In genomic region chr2:59351303-59352099, GRCm38 (mm10) we compare ENCODE assay signal across 15 mouse cellular contexts.
A peak's percentile ranks its signal among the peaks of the same experiment; 100 is the strongest.
DNase-seq lines count a peak whose midpoint lies in the region; ATAC-seq lines count a peak whose summit lies in the region.
"Had no signal": no experiment of that assay in that cellular context is flagged by ENCODE, and none has a peak within 500 bp of the region (broad histone marks: within the 10 kb centered on the region; RNA-seq: fewer than 3 reads in every experiment).

No protein-coding gene starts in this region.

- peaks cover 2% of the 10 kb centered on the region; the same call in 1 of the 2 replicates for H3K36me3 ChIP-seq in forebrain, embryonic 11.5 days (ENCODE audit: control insufficient read depth, insufficient read depth, low read length)
- peaks cover 87% of the 10 kb centered on the region for H3K36me3 ChIP-seq in forebrain, embryonic 10.5 days (replicated peaks)
- peaks cover 87% of the 10 kb centered on the region for H3K36me3 ChIP-seq in embryonic facial prominence, embryonic 10.5 days (replicated peaks)
- H3K36me3 ChIP-seq in hindbrain, embryonic 15.5 days = 0 out of 2 replicates have a peak, but pooled peaks cover 7% of the 10 kb centered on the region
- H3K36me3 ChIP-seq in neural tube, embryonic 13.5 days = peaks cover 38% of the 10 kb centered on the region

- intact Hi-C loops in gastrocnemius, postnatal 36 days (cut with DNase I) = no loop called here

- H3K27me3 ChIP-seq in forebrain, embryonic 11.5 days (ENCODE audit: control insufficient read depth, insufficient read depth, low read length) = no peaks in the 10 kb centered on the region
- H3K27me3 ChIP-seq in forebrain, embryonic 10.5 days (ENCODE audit: poor library complexity, severe bottlenecking) = no peaks in the 10 kb centered on the region
- no peaks in the 10 kb centered on the region for H3K27me3 ChIP-seq in embryonic facial prominence, embryonic 10.5 days (replicated peaks; ENCODE audit: low read depth, poor library complexity, severe bottlenecking)
- H3K27me3 ChIP-seq in hindbrain, embryonic 15.5 days = no peaks in the 10 kb centered on the region
- H3K27me3 ChIP-seq in neural tube, embryonic 13.5 days = no peaks in the 10 kb centered on the region
- H3K27me3 ChIP-seq: heart, embryonic 15.5 days had no signal

- WGBS in forebrain, embryonic 11.5 days = 76% methylated on average over 16 of the region's 16 CpGs
- 90% methylated on average over 16 of the region's 16 CpGs for WGBS in forebrain, embryonic 10.5 days
- WGBS in embryonic facial prominence, embryonic 10.5 days = 79% methylated on average over 16 of the region's 16 CpGs
- 49% methylated on average over 16 of the region's 16 CpGs for WGBS in hindbrain, embryonic 15.5 days
- WGBS in neural tube, embryonic 13.5 days = 58% methylated on average over 16 of the region's 16 CpGs

- no peak overlapping the region for H3K9ac ChIP-seq in forebrain, embryonic 11.5 days (ENCODE audit: low read length)
- H3K9ac ChIP-seq in hindbrain, embryonic 15.5 days = no peak overlapping the region
- peak overlapping the region; percentile 39; the same call in 1 of the 2 replicates for H3K9ac ChIP-seq in neural tube, embryonic 13.5 days
- H3K9ac ChIP-seq: heart, embryonic 15.5 days had no signal

- H3K4me3 ChIP-seq in forebrain, embryonic 11.5 days (ENCODE audit: low read depth, low read length) = no peak overlapping the region
- H3K4me3 ChIP-seq in forebrain, embryonic 10.5 days = no peak overlapping the region
- no peak overlapping the region for H3K4me3 ChIP-seq in embryonic facial prominence, embryonic 10.5 days
- H3K4me3 ChIP-seq in hindbrain, embryonic 15.5 days = no peak overlapping the region
- no peak overlapping the region for H3K4me3 ChIP-seq in neural tube, embryonic 13.5 days
- H3K4me3 ChIP-seq: erythroblast, embryonic 14.5 days; heart, embryonic 15.5 days had no signal

- H3K4me1 ChIP-seq in forebrain, embryonic 11.5 days (replicated peaks; ENCODE audit: control insufficient read depth, insufficient read depth, low read length) = no peaks in the 10 kb centered on the region
- peaks cover 4% of the 10 kb centered on the region; the same call in 1 of the 2 replicates for H3K4me1 ChIP-seq in forebrain, embryonic 10.5 days
- H3K4me1 ChIP-seq in embryonic facial prominence, embryonic 10.5 days = peaks cover 16% of the 10 kb centered on the region
- H3K4me1 ChIP-seq in hindbrain, embryonic 15.5 days (replicated peaks) = peaks cover 20% of the 10 kb centered on the region
- H3K4me1 ChIP-seq in neural tube, embryonic 13.5 days (replicated peaks) = peaks cover 23% of the 10 kb centered on the region

- DNase-seq in forebrain, embryonic 11.5 days (ENCODE audit: low spot score) = no peak
- no peak for DNase-seq in forebrain, embryonic 10.5 days (ENCODE audit: extremely low spot score, low spot score)
- DNase-seq in embryonic facial prominence, embryonic 10.5 days (ENCODE audit: low spot score) = no peak
- DNase-seq in gastrocnemius, postnatal 36 days = no peak
- DNase-seq in retina, embryonic 14.5 days (ENCODE audit: low spot score) = no peak
- DNase-seq: adrenal gland, adult 8-10 months; cerebellum, adult 2 months; gastrocnemius, postnatal 14 days; kidney, adult 8-10 months had no signal

- no peak overlapping the region; the same call in 1 of the 2 replicates for H3K27ac ChIP-seq in forebrain, embryonic 11.5 days (ENCODE audit: low read depth, low read length)
- H3K27ac ChIP-seq in forebrain, embryonic 10.5 days = no peak overlapping the region
- H3K27ac ChIP-seq in embryonic facial prominence, embryonic 10.5 days (replicated peaks) = 0 out of 2 replicates have a peak overlapping the region, but pooled peaks have one; percentile 2
- peak overlapping the region; percentile 82 for H3K27ac ChIP-seq in hindbrain, embryonic 15.5 days (replicated peaks)
- H3K27ac ChIP-seq in neural tube, embryonic 13.5 days (replicated peaks) = peak overlapping the region; percentile 54
- H3K27ac ChIP-seq: heart, embryonic 15.5 days; macrophage had no signal

- H3K9me3 ChIP-seq in forebrain, embryonic 11.5 days (ENCODE audit: control insufficient read depth, low read length) = no peaks in the 10 kb centered on the region
- H3K9me3 ChIP-seq in forebrain, embryonic 10.5 days = no peaks in the 10 kb centered on the region
- no peaks in the 10 kb centered on the region for H3K9me3 ChIP-seq in embryonic facial prominence, embryonic 10.5 days
- H3K9me3 ChIP-seq in hindbrain, embryonic 15.5 days = no peaks in the 10 kb centered on the region
- H3K9me3 ChIP-seq in neural tube, embryonic 13.5 days = no peaks in the 10 kb centered on the region
- H3K9me3 ChIP-seq: heart, embryonic 15.5 days had no signal

- peak; percentile 78 for ATAC-seq in forebrain, embryonic 11.5 days (replicated peaks; ENCODE audit: low FRiP score)
- ATAC-seq in hindbrain, embryonic 15.5 days (ENCODE audit: low FRiP score, low read depth) = peak; percentile 82
- peak; percentile 80 for ATAC-seq in neural tube, embryonic 13.5 days (ENCODE audit: low read depth)
- ATAC-seq in erythroblast, adult 5-6 weeks (replicated peaks; ENCODE audit: low FRiP score, poor library complexity, severe bottlenecking) = no peak

- no peak overlapping the region for H3K4me2 ChIP-seq in forebrain, embryonic 11.5 days (ENCODE audit: low read depth, low read length, severe bottlenecking)
- H3K4me2 ChIP-seq in hindbrain, embryonic 15.5 days = peak overlapping the region; percentile 17
- peak overlapping the region; percentile 9 for H3K4me2 ChIP-seq in neural tube, embryonic 13.5 days
- H3K4me2 ChIP-seq: heart, embryonic 15.5 days had no signal

Comparison
In these comparisons a context has a peak if more than half of its experiments do, and no peak if none do; other contexts are left out.
1. H3K27ac ChIP-seq: peak in embryonic facial prominence, embryonic 10.5 days (single experiment), hindbrain, embryonic 15.5 days (single experiment) and neural tube, embryonic 13.5 days (single experiment); none in forebrain, embryonic 11.5 days (single experiment) and forebrain, embryonic 10.5 days (single experiment).